Mouse (Mus musculus): ENCODE results near the gene Zdhhc12. TPM values are rescaled to one million over a fixed set of nuclear protein-coding genes. Genes with fewer than 3 reads are reported as not detected.
"Not testable (repeated sequence)": the region's sequence is repeated elsewhere in the genome, so short reads cannot be mapped to it uniquely, and the experiment has no call there.

Gene Zdhhc12
- 28.8 and 29.5 TPM in 2 replicates for polyA plus RNA-seq (2015; fragmentation: Nextera tagmentation; extraction: Ambion mirVana)

- peak; percentile 100 for DNase-seq (ENCODE audit: low spot score)
These were observed at the start of gene Zdhhc12 for GRCm38 (mm10) chr2:30093471-30094207. Zdhhc12 (minus strand) TSS chr2:30093648.

- DNase-seq (ENCODE audit: low spot score), result not testable (repeated sequence)
These were observed 46.6 kb upstream of the Zdhhc12 start for GRCm38 (mm10) chr2:30140021-30140420.

DNA sequence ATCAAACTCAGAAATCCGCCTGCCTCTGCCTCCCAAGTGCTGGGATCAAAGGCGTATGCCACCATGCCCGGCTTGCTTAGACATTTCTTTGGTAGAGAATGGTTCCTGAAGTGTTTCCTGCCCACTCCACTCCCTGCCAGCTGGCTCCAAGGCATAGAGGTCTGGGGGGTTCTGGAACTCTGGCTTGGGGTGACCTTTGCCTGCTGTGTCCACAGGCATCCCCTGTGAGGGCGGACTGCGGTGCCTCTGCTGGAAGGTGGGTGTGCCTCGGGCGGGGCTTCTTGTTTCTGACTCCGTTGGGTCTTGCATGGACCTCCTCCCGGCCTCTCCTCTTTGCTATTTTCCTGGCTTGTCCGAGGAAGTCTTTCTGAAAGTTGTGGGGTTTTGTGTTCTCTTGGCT, 43.0 kb upstream of the Zdhhc12 start:
- no peak for DNase-seq (ENCODE audit: low spot score)

DNA sequence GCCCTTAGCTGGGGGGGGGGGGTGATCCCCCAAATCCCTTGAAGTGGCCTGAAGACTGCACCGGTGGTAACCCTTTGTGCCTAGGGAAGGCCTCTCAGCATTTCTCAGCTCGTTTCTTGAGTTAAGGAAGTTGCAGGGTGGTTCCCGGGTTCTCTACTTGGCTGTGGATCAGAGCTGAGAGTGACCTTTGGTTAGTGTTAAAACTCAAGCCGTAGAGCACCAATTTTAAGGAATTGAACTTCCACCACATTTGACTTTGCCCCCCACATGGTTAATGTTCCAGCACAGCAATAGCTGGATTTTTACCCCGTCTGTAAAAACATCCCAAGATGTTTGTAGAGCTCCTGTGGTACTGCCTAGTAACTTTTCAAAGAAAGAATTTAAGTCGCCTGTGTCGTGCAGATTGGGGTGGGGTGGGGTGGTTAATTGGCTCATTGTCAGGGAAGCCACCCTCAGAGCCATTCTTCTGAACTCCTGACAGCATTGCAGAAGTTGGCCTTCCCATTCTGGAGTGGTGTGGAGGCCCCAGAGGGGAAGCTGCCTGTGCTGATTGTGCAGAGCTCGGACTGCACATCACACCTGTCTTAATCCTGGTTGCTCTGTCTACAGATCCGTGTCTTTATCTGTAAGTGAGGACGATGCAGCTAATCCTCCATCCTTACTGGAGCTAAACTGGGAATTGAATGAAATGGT, 41.6 kb upstream of the Zdhhc12 start:
- no peak for DNase-seq (ENCODE audit: low spot score)

GRCm38 (mm10) chr2:30134378-30134711, 40.9 kb upstream of the Zdhhc12 start:
- DNase-seq (ENCODE audit: low spot score), result no peak

GRCm38 (mm10) chr2:30133613-30134377, 40.3 kb upstream of the Zdhhc12 start, which contains the start of gene Tbc1d13:
Tbc1d13 (plus strand) TSS chr2:30133746.
- peak; percentile 97 for DNase-seq (ENCODE audit: low spot score)

DNA sequence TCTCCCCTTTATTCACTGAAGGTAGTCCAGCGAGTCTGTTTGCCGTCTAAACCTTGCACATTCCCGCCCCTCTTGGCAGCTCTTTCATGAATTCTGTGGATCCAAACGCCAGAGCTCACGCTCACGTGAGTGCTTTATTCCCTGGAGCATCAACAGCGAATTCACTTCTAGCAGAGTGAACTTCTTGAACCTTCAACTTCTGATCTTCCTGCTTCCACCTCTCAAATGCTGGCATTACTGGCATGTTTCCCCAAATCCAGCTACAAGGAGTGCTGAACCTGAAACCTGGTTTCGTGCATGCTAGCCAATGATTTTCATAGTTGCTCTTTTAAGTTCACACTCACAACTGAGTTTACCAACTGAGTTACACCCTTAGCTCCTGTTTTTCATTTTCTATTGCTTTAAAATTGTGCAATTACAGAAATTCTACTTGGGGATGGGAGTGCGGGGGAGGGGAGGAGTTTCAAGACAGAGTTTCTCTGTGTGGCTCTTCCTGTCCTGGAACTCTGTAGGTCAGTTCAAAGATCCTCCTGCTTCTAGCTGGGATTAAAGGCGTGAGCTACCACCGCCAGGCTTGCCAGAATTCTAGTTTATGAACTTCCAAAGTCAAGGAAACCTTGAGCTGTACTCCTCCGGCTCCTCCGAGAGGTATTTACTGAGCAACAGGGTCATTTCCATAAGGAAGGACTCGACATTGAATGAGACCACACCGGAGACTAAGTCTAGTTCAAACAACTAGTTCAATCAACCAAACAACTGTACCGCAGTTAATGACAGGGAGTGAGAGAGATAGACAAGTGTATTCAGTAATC, 39.6 kb upstream of the Zdhhc12 start:
- no peak for DNase-seq (ENCODE audit: low spot score)

DNA sequence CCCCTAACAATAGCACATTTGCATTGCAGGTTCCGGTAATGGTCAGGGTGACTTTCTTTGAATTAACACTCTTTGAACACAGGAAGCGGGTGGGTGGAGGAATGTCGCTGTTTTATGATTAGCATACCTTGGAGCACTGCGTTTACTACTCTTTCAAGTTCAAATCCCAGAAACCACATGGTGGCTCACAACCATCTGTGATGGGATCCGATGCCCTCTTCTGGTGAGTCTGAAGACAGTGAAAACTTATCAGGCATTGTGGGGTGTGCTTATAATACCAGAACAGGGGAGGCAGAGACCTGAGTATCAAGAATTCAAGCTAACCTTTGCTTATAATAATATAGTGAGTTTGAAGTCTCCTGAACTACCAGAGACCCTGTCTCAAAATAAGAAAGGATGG, 37.8 kb upstream of the Zdhhc12 start:
- DNase-seq (ENCODE audit: low spot score), result not testable (repeated sequence)

GRCm38 (mm10) chr2:30130156-30130555, 36.7 kb upstream of the Zdhhc12 start:
- no peak for DNase-seq (ENCODE audit: low spot score)

DNA sequence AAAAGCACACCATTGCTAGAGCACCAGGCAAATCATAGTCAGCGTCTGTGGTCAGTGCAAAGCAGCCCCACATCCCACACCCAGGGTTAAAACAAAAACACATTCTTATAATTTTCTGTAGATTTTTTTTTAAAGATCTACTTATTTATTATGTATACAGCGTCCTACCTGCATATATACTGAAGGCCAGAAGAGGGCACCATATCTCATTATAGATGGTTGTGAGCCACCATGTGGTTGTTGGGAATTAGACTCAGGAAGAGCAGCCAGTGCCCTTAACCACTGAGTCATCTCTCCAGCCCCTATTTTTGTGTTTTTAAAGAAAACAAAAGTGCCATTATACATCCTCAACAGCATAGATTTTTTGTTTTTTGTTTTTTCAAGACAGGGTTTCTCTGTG, 35.3 kb upstream of the Zdhhc12 start:
- peak; percentile 57 for DNase-seq (ENCODE audit: low spot score)

DNA sequence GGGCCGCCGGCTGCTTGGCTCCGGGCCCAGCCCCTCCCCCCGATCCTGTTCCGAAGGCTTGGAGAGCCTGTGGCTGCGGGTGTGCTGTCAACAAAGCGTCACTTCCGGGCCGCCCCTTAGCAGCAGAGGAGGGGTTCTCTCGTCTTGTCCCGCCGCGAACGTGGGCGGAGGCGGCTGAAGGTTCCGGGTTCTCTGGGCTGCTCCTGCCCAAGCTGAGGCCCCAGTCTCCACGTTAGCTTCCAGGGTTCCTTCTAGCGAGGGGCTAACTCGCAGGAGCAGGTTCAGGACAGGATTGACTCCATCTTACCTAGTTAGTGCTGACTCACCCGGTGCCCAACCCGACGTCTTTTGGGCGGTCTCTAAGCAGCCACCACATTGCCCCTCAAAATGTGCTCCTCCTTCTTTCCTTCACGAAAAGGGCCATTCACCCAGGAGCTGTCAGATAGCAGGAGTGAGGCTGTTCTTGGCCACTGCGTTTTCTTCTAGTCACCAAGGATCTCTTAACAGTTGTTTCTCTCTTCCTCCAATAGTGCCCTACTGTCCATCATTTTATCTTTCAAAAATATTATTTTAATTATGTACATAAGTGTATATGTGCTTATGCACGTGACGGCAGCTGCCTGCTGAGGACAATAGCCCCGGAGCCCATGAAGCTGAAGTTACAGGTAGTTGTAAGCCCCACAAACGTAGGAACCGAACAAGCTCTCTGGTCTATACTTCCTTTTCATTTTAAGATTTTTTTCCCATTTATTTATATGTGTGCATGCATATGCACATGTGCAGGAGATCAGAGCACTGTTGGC, 31.2 kb upstream of the Zdhhc12 start, which contains the start of gene Zer1:
TSS of gene Zer1 (minus strand) at position 114 of the 803 bp plus-strand sequence.
- DNase-seq (ENCODE audit: low spot score), result peak; percentile 92

DNA sequence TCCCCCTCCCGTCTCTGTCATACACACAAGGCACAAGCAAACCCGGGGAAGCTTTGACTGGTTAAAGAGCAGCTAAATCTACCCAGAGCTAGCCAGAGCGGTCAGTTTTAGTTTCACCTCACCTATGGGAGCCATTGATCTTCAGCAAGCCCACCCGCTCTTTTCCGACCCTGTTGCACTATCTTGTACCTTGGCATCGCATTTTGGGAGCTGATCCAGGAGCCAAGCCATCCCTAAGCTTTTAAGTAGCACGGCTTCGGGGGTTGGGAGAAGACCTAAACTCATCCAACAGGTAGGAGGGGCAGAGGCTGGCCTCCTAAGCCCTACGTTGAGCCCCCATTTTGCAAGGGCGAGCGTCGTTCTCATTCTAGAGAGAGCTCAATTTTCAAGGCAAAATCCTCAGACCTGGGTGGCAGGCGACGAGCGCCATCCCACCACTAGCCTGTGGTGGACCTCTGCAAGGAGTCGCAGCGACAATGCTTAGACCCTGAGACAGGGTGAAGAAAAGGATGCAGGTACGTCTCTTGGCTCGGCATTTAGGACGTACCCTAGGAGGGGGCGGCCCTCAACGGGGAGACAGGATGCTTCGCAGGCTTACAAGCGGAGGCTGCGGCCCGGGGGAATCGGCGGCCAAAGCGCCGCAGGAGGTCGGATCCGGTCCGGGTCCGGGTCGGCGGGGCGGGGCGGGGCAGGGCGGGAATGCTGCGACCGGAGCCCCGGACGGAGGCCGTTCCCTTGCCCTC, 30.5 kb upstream of the Zdhhc12 start:
- no peak for DNase-seq (ENCODE audit: low spot score)

- DNase-seq (ENCODE audit: low spot score), result no peak
These were observed 29.3 kb upstream of the Zdhhc12 start for GRCm38 (mm10) chr2:30122766-30123165.

DNA sequence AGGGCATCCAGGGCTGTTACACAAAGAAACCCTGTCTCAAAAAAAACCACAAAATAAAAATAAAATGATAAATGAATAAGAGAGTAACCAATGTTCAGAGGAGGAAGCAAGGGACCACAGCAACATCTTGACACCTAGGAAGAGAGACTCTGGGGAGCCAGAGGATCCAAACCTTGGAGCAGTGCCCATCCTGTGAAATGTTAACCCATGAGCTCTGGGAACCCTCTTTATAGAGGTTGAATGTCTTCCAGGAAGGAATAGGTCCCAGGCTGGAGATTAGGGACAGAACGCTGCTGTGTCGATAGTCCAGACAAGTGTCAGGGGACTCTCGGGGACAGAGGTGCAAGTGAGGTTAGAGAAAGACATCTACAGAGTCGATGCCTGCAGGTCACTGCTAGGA, 26.8 kb upstream of the Zdhhc12 start:
- no peak for DNase-seq (ENCODE audit: low spot score)

DNA sequence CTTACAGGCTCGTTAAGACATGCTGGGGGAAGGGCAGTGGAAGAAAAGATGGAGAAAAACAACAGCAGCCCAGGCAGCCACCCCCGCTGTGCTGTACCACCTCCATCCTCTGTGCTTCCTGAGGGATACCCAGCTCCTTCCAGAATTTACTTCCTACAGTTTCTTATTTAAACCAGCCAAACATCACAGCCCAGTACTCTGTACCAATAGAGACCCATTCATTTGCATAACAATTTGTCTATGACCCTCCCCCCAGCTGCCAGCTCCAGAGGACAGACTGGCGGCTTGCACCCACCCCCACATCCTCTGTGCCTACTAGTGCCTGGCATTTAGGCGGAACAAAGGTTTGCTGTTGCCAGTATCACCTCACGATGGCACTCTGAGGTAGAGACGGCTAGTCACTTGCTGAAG, 26.2 kb upstream of the Zdhhc12 start:
- peak; percentile 41 for DNase-seq (ENCODE audit: low spot score)

DNA sequence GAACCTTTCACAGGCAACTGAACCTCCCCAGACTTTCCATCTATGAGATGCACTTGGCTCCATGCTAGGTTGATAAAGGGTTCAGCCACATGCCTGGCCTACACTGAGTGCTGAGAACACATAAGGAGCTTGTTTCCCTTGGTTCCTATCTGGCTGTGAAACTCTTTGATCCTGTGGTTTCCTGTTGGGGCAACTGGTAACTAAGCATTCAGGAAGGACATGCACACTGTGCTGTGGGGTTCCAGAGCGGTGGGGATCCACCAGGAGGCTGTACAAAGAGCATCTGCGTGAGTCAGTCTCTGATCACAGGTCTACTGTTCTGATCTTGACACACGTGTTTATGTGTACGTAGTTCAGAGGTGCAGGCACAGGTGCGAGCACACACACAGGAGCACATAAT, 19.1 kb upstream of the Zdhhc12 start:
- DNase-seq (ENCODE audit: low spot score), result peak; percentile 55

- no peak for DNase-seq (ENCODE audit: low spot score)
These were observed 18.1 kb upstream of the Zdhhc12 start for GRCm38 (mm10) chr2:30111500-30111899.

DNA sequence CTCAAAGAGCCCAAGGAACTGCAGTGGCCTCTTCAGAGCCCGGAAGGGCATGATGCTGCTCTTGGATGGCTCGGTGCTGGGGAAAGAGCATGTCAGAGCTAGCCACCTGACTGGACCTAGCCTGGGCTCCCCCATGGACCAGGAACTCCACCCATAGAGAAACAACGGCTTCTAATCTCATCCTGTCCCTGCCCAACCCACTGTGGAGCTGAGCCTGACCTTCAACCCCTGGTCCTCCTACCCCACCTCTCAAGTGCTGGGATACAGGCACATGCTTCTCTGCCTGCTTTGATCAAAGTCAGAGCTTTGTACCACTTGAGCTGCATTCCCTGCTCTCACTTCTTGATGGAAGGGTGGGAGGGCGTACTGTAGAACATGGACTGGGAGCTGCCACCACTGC, 14.8 kb upstream of the Zdhhc12 start:
- no peak for DNase-seq (ENCODE audit: low spot score)

GRCm38 (mm10) chr2:30107646-30108045, 14.2 kb upstream of the Zdhhc12 start:
- DNase-seq (ENCODE audit: low spot score), result no peak

DNA sequence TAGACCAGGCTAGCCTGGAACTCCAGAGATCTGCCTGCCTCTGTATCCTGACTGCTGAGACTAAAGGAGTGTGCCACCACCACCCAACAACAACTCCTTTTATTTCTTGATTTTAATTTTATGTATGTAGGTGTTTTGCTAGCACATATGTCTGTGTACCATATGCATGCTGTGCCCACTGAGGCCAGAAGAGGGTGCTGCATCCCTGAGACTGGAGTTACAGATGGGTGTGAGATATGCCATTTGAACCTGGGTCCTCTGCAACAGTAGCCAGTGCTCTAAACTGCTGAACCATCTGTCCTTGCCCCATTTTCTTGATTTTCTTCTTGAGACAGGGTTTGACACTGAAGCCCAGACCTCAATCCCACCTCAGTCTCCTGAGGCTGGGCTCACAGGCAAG, 12.9 kb upstream of the Zdhhc12 start:
- peak; percentile 70 for DNase-seq (ENCODE audit: low spot score)
